Mouse (Mus musculus): Measurements from ENCODE around the gene Gpsm1. TPM values are rescaled to one million over a fixed set of nuclear protein-coding genes. Genes with fewer than 3 reads are reported as not detected.

Gene Gpsm1
- polyA plus RNA-seq, 1 experiment = 357 TPM

- TF ChIP-seq CTCF (IDR thresholded peaks at IDR 0.05; ENCODE audit: insufficient read depth, low read depth, low read length) = no peak
- TF ChIP-seq POLR2A (IDR thresholded peaks at IDR 0.05; ENCODE audit: insufficient read depth, low read depth, low read length) = no peak
- Histone ChIP-seq H3K27ac (ENCODE audit: insufficient read depth, low read depth, low read length) (no peak within 1 kb of the TSS), H3K4me1 (ENCODE audit: control insufficient read depth, insufficient read depth, low read length) (peaks cover 30% of the 10 kb centered on the region), H3K4me3 (ENCODE audit: insufficient read depth, low read depth, low read length) (no peak within 1 kb of the TSS)
- 67% methylated on average over 2 of the region's 2 CpGs for WGBS
Observed at GRCm38 (mm10) chr2:26294457-26294856, 20.9 kb upstream of the Gpsm1 start, which contains the start of gene Ccdc187. Gene Ccdc187 (minus strand): TSS chr2:26294557.

GRCm38 (mm10) chr2:26296606-26297195 is 18.6 kb upstream of the Gpsm1 start:
- 14% methylated on average over 6 of the region's 6 CpGs for WGBS
- Histone ChIP-seq H3K27ac (ENCODE audit: insufficient read depth, low read depth, low read length) (peak overlapping the region; percentile 69), H3K4me1 (ENCODE audit: control insufficient read depth, insufficient read depth, low read length) (peaks cover 51% of the 10 kb centered on the region), H3K4me3 (ENCODE audit: insufficient read depth, low read depth, low read length) (no peak overlapping the region)
- TF ChIP-seq POLR2A (IDR thresholded peaks at IDR 0.05; ENCODE audit: insufficient read depth, low read depth, low read length) (no peak), CTCF (IDR thresholded peaks at IDR 0.05; ENCODE audit: insufficient read depth, low read depth, low read length) (no peak)

- Histone ChIP-seq H3K4me1 (ENCODE audit: control insufficient read depth, insufficient read depth, low read length) (peaks cover 51% of the 10 kb centered on the region), H3K4me3 (ENCODE audit: insufficient read depth, low read depth, low read length) (no peak overlapping the region), H3K27ac (ENCODE audit: insufficient read depth, low read depth, low read length) (peak overlapping the region; percentile 79)
- TF ChIP-seq POLR2A (IDR thresholded peaks at IDR 0.05; ENCODE audit: insufficient read depth, low read depth, low read length) (no peak), CTCF (IDR thresholded peaks at IDR 0.05; ENCODE audit: insufficient read depth, low read depth, low read length) (no peak)
- WGBS = 2% methylated on average over 10 of the region's 10 CpGs
Observed at GRCm38 (mm10) chr2:26298208-26298855, 17.0 kb upstream of the Gpsm1 start.

GRCm38 (mm10) chr2:26298856-26299230 is 16.5 kb upstream of the Gpsm1 start:
- Histone ChIP-seq H3K4me3 (ENCODE audit: insufficient read depth, low read depth, low read length) (no peak overlapping the region), H3K4me1 (ENCODE audit: control insufficient read depth, insufficient read depth, low read length) (peaks cover 51% of the 10 kb centered on the region), H3K27ac (ENCODE audit: insufficient read depth, low read depth, low read length) (peak overlapping the region; percentile 79)
- TF ChIP-seq CTCF (IDR thresholded peaks at IDR 0.05; ENCODE audit: insufficient read depth, low read depth, low read length) = no peak
- TF ChIP-seq POLR2A (IDR thresholded peaks at IDR 0.05; ENCODE audit: insufficient read depth, low read depth, low read length) = no peak
- WGBS = 12% methylated on average over 4 of the region's 4 CpGs

- TF ChIP-seq POLR2A (IDR thresholded peaks at IDR 0.05; ENCODE audit: insufficient read depth, low read depth, low read length) (no peak), CTCF (IDR thresholded peaks at IDR 0.05; ENCODE audit: insufficient read depth, low read depth, low read length) (no peak)
- WGBS = 27% methylated on average over 7 of the region's 7 CpGs
Observed at GRCm38 (mm10) chr2:26299336-26299735, 16.0 kb upstream of the Gpsm1 start.

GRCm38 (mm10) chr2:26300161-26300807 is 15.0 kb upstream of the Gpsm1 start:
- peak overlapping the region; percentile 79 for H3K27ac ChIP-seq (ENCODE audit: insufficient read depth, low read depth, low read length)

More at GRCm38 (mm10) chr2:26299336-26299735, 16.0 kb upstream of the Gpsm1 start:
- Histone ChIP-seq H3K4me1 (ENCODE audit: control insufficient read depth, insufficient read depth, low read length) (peaks cover 51% of the 10 kb centered on the region), H3K27ac (ENCODE audit: insufficient read depth, low read depth, low read length) (peak overlapping the region; percentile 79), H3K4me3 (ENCODE audit: insufficient read depth, low read depth, low read length) (no peak overlapping the region)

GRCm38 (mm10) chr2:26300808-26301174 is 14.5 kb upstream of the Gpsm1 start:
- Histone ChIP-seq H3K4me3 (ENCODE audit: insufficient read depth, low read depth, low read length) (no peak overlapping the region), H3K4me1 (ENCODE audit: control insufficient read depth, insufficient read depth, low read length) (peaks cover 51% of the 10 kb centered on the region), H3K27ac (ENCODE audit: insufficient read depth, low read depth, low read length) (no peak overlapping the region)
- TF ChIP-seq CTCF (IDR thresholded peaks at IDR 0.05; ENCODE audit: insufficient read depth, low read depth, low read length) (peak; percentile 78), POLR2A (IDR thresholded peaks at IDR 0.05; ENCODE audit: insufficient read depth, low read depth, low read length) (no peak)
- WGBS = 0% methylated on average over 3 of the region's 3 CpGs

More at GRCm38 (mm10) chr2:26300161-26300807, 15.0 kb upstream of the Gpsm1 start:
- 17% methylated on average over 5 of the region's 5 CpGs for WGBS
- no peak for TF ChIP-seq CTCF (IDR thresholded peaks at IDR 0.05; ENCODE audit: insufficient read depth, low read depth, low read length)
- TF ChIP-seq POLR2A (IDR thresholded peaks at IDR 0.05; ENCODE audit: insufficient read depth, low read depth, low read length) = no peak
- peaks cover 51% of the 10 kb centered on the region for H3K4me1 ChIP-seq (ENCODE audit: control insufficient read depth, insufficient read depth, low read length)
- no peak overlapping the region for H3K4me3 ChIP-seq (ENCODE audit: insufficient read depth, low read depth, low read length)

GRCm38 (mm10) chr2:26302005-26302503 is 13.3 kb upstream of the Gpsm1 start:
- H3K4me1 ChIP-seq (ENCODE audit: control insufficient read depth, insufficient read depth, low read length) = peaks cover 44% of the 10 kb centered on the region
- no peak overlapping the region for H3K4me3 ChIP-seq (ENCODE audit: insufficient read depth, low read depth, low read length)
- WGBS = 86% methylated on average over 10 of the region's 10 CpGs
- H3K27ac ChIP-seq (ENCODE audit: insufficient read depth, low read depth, low read length) = no peak overlapping the region
- TF ChIP-seq CTCF (IDR thresholded peaks at IDR 0.05; ENCODE audit: insufficient read depth, low read depth, low read length) (no peak), POLR2A (IDR thresholded peaks at IDR 0.05; ENCODE audit: insufficient read depth, low read depth, low read length) (no peak)

- Histone ChIP-seq H3K4me3 (ENCODE audit: insufficient read depth, low read depth, low read length) (no peak overlapping the region), H3K27ac (ENCODE audit: insufficient read depth, low read depth, low read length) (no peak overlapping the region), H3K4me1 (ENCODE audit: control insufficient read depth, insufficient read depth, low read length) (peaks cover 19% of the 10 kb centered on the region)
- 90% methylated on average over 1 of the region's 1 CpGs for WGBS
- TF ChIP-seq CTCF (IDR thresholded peaks at IDR 0.05; ENCODE audit: insufficient read depth, low read depth, low read length) (no peak), POLR2A (IDR thresholded peaks at IDR 0.05; ENCODE audit: insufficient read depth, low read depth, low read length) (no peak)
Observed at GRCm38 (mm10) chr2:26304711-26305110, 10.6 kb upstream of the Gpsm1 start.
